Mouse (Mus musculus): ENCODE data around the gene Dcpp2. TPM values are rescaled to one million over a fixed set of nuclear protein-coding genes. Genes with fewer than 3 reads are reported as not detected.

Dcpp2 gene
- polyA plus RNA-seq, 1 experiment from 2014 or later: not detected

Other genes with a start within 250 kb of the Dcpp2 start
- 0.80 and 2.3 TPM in 2 replicates for gene Mmp25, start 235.6 kb upstream of the Dcpp2 start, polyA plus RNA-seq (2014; fragmentation: Nextera tagmentation; extraction: Ambion mirVana)
- gene Bicdl2, start 220.4 kb upstream of the Dcpp2 start, polyA plus RNA-seq (2014; fragmentation: Nextera tagmentation; extraction: Ambion mirVana): 0.29 TPM in 1 of 2 replicates, not detected in the other
- gene Hcfc1r1, start 207.3 kb upstream of the Dcpp2 start, polyA plus RNA-seq (2014; fragmentation: Nextera tagmentation; extraction: Ambion mirVana): 132 and 147 TPM in 2 replicates
- 42.1 and 43.0 TPM in 2 replicates for gene Thoc6, start 207.0 kb upstream of the Dcpp2 start, polyA plus RNA-seq (2014; fragmentation: Nextera tagmentation; extraction: Ambion mirVana)
- gene Tnfrsf12a, start 203.4 kb upstream of the Dcpp2 start, polyA plus RNA-seq (2014; fragmentation: Nextera tagmentation; extraction: Ambion mirVana): 2.6 and 3.8 TPM in 2 replicates
- gene Cldn6, start 201.6 kb upstream of the Dcpp2 start, polyA plus RNA-seq (2014; fragmentation: Nextera tagmentation; extraction: Ambion mirVana): not detected in 2 replicates
- 0.70 and 1.4 TPM in 2 replicates for gene Cldn9, start 196.9 kb upstream of the Dcpp2 start, polyA plus RNA-seq (2014; fragmentation: Nextera tagmentation; extraction: Ambion mirVana)
- gene 1520401A03Rik, start 158.1 kb upstream of the Dcpp2 start, polyA plus RNA-seq (2014; fragmentation: Nextera tagmentation; extraction: Ambion mirVana): 0.21 and 0.52 TPM in 2 replicates
- gene Pkmyt1, start 154.5 kb upstream of the Dcpp2 start, polyA plus RNA-seq (2014; fragmentation: Nextera tagmentation; extraction: Ambion mirVana): 13.0 and 14.3 TPM in 2 replicates
- 49.6 and 51.4 TPM in 2 replicates for gene Paqr4, start 140.0 kb upstream of the Dcpp2 start, polyA plus RNA-seq (2014; fragmentation: Nextera tagmentation; extraction: Ambion mirVana)
- 0.93 and 1.2 TPM in 2 replicates for gene Kremen2, start 135.0 kb upstream of the Dcpp2 start, polyA plus RNA-seq (2014; fragmentation: Nextera tagmentation; extraction: Ambion mirVana)
- gene Flywch1, start 109.3 kb upstream of the Dcpp2 start, polyA plus RNA-seq (2014; fragmentation: Nextera tagmentation; extraction: Ambion mirVana): 192 and 216 TPM in 2 replicates
- gene Flywch2, start 94.8 kb upstream of the Dcpp2 start, polyA plus RNA-seq (2014; fragmentation: Nextera tagmentation; extraction: Ambion mirVana): 69.9 and 96.5 TPM in 2 replicates
- 471 and 524 TPM in 2 replicates for gene Srrm2, start 90.3 kb upstream of the Dcpp2 start, polyA plus RNA-seq (2014; fragmentation: Nextera tagmentation; extraction: Ambion mirVana)
- 1,182 and 1,322 TPM in 2 replicates for gene Elob, start 51.7 kb upstream of the Dcpp2 start, polyA plus RNA-seq (2014; fragmentation: Nextera tagmentation; extraction: Ambion mirVana)
- gene Prss33, start 44.8 kb upstream of the Dcpp2 start, polyA plus RNA-seq (2014; fragmentation: Nextera tagmentation; extraction: Ambion mirVana): not detected in 2 replicates
- not detected in 2 replicates for gene Prss32, start 37.0 kb upstream of the Dcpp2 start, polyA plus RNA-seq (2014; fragmentation: Nextera tagmentation; extraction: Ambion mirVana)
- gene Prss41, start 36.7 kb upstream of the Dcpp2 start, polyA plus RNA-seq (2014; fragmentation: Nextera tagmentation; extraction: Ambion mirVana): 0.68 and 0.96 TPM in 2 replicates
- gene Prss21, start 12.8 kb upstream of the Dcpp2 start, polyA plus RNA-seq (2014; fragmentation: Nextera tagmentation; extraction: Ambion mirVana): not detected in 2 replicates
- not detected in 2 replicates for gene Dcpp1, start within 50 bp of the Dcpp2 start, polyA plus RNA-seq (2014; fragmentation: Nextera tagmentation; extraction: Ambion mirVana)
- gene Dcpp3, start 36.6 kb downstream of the Dcpp2 start, polyA plus RNA-seq (2014; fragmentation: Nextera tagmentation; extraction: Ambion mirVana): not detected in 2 replicates
- gene Sbp, start 60.8 kb downstream of the Dcpp2 start, polyA plus RNA-seq (2014; fragmentation: Nextera tagmentation; extraction: Ambion mirVana): not detected in 2 replicates
- not detected in 2 replicates for gene Sbpl, start 74.4 kb downstream of the Dcpp2 start, polyA plus RNA-seq (2014; fragmentation: Nextera tagmentation; extraction: Ambion mirVana)
- gene Prss30, start 99.7 kb downstream of the Dcpp2 start, polyA plus RNA-seq (2014; fragmentation: Nextera tagmentation; extraction: Ambion mirVana): 0.31 TPM in 1 of 2 replicates, not detected in the other
- gene Prss22, start 117.2 kb downstream of the Dcpp2 start, polyA plus RNA-seq (2014; fragmentation: Nextera tagmentation; extraction: Ambion mirVana): not detected in 2 replicates
- 0.16 and 0.21 TPM in 2 replicates for gene Prss27, start 157.3 kb downstream of the Dcpp2 start, polyA plus RNA-seq (2014; fragmentation: Nextera tagmentation; extraction: Ambion mirVana)
- 70.3 and 79.2 TPM in 2 replicates for gene Kctd5, start 192.6 kb downstream of the Dcpp2 start, polyA plus RNA-seq (2014; fragmentation: Nextera tagmentation; extraction: Ambion mirVana)